Mouse (Mus musculus): ENCODE results near the gene Phospho1. TPM values are rescaled to one million over a fixed set of nuclear protein-coding genes. Genes with fewer than 3 reads are reported as not detected.

The Phospho1 gene
- polyA plus RNA-seq, 1 experiment from 2014 or later = 2.1 TPM

GRCm38 (mm10) chr11:95842074-95842681 lies 17.9 kb downstream of the Phospho1 start, which contains the start of gene Abi3:
TSS of gene Abi3 (minus strand) at chr11:95842476.
- TF ChIP-seq CTCF (IDR thresholded peaks at IDR 0.05) = no peak
- no peak for DNase-seq (ENCODE audit: low read depth, low spot score)
- ChIA-PET CTCF (no interaction called here), POLR2A (interaction anchor here (1.2 kb wide), 1 partner anchor 11 kb away, joined by 4 read pairs; no protein-coding TSS in a partner anchor)
- H3K27me3 ChIP-seq = no peaks in the 10 kb centered on the region
- ATAC-seq = no peak
- in situ Hi-C loops (cut with MboI; ENCODE audit: low pct_unique_long_range_greater_than_20kb) = no loop called here

GRCm38 (mm10) chr11:95842953-95843352 lies 18.7 kb downstream of the Phospho1 start:
- TF ChIP-seq CTCF (IDR thresholded peaks at IDR 0.05) = no peak
- no peak for DNase-seq (ENCODE audit: low read depth, low spot score)
- no peak for ATAC-seq
- CTCF ChIA-PET = no interaction called here
- no peaks in the 10 kb centered on the region for H3K27me3 ChIP-seq
- POLR2A ChIA-PET = interaction anchor here (1.2 kb wide), 1 partner anchor 11 kb away, joined by 4 read pairs; no protein-coding TSS in a partner anchor
- in situ Hi-C loops (cut with MboI; ENCODE audit: low pct_unique_long_range_greater_than_20kb) = no loop called here

- no peak for ATAC-seq
- ChIA-PET CTCF (no interaction called here), POLR2A (interaction anchor here (0.6 to 1.2 kb wide), 4 partner anchors 10 to 52 kb away, joined by 3 to 5 read pairs (median 4); no protein-coding TSS in a partner anchor)
- no peak for DNase-seq (ENCODE audit: low read depth, low spot score)
- H3K27me3 ChIP-seq = no peaks in the 10 kb centered on the region
- TF ChIP-seq CTCF (IDR thresholded peaks at IDR 0.05) = no peak
- in situ Hi-C loops (cut with MboI; ENCODE audit: low pct_unique_long_range_greater_than_20kb) = no loop called here
These were observed 19.2 kb downstream of the Phospho1 start for GRCm38 (mm10) chr11:95843421-95843950.

- no peak for DNase-seq (ENCODE audit: low read depth, low spot score)
- no peak for ATAC-seq
- ChIA-PET POLR2A (no interaction called here), CTCF (interaction anchor here (0.7 kb wide), 1 partner anchor 9 kb away, joined by 3 read pairs; no protein-coding TSS in a partner anchor)
- no peaks in the 10 kb centered on the region for H3K27me3 ChIP-seq
- no peak for TF ChIP-seq CTCF (IDR thresholded peaks at IDR 0.05)
- in situ Hi-C loops (cut with MboI; ENCODE audit: low pct_unique_long_range_greater_than_20kb) = no loop called here
These were observed 20.6 kb downstream of the Phospho1 start for GRCm38 (mm10) chr11:95844935-95845334.

GRCm38 (mm10) chr11:95850898-95851297 lies 26.6 kb downstream of the Phospho1 start:
- ATAC-seq (no peak), DNase-seq (ENCODE audit: low read depth, low spot score) (no peak)
- ChIA-PET CTCF (interaction anchor here (0.8 kb wide), 1 partner anchor 18 kb away, joined by 3 read pairs; no protein-coding TSS in a partner anchor), POLR2A (no interaction called here)
- no peaks in the 10 kb centered on the region for H3K27me3 ChIP-seq
- in situ Hi-C loops (cut with MboI; ENCODE audit: low pct_unique_long_range_greater_than_20kb) = no loop called here
- no peak for TF ChIP-seq CTCF (IDR thresholded peaks at IDR 0.05)

- H3K27me3 ChIP-seq = no peaks in the 10 kb centered on the region
- no peak for ATAC-seq
- TF ChIP-seq CTCF (IDR thresholded peaks at IDR 0.05) = peak; percentile 86
- in situ Hi-C loops (cut with MboI; ENCODE audit: low pct_unique_long_range_greater_than_20kb) = no loop called here
- peak; percentile 12 for DNase-seq (ENCODE audit: low read depth, low spot score)
- CTCF ChIA-PET = interaction anchor here (0.7 to 1.8 kb wide), 5 partner anchors 8 to 181 kb away, joined by 3 to 5 read pairs (median 4); partner anchors contain the start of gene Snf8
- POLR2A ChIA-PET = interaction anchor here (1.1 kb wide), 1 partner anchor 11 kb away, joined by 4 read pairs; no protein-coding TSS in a partner anchor
These were observed 29.4 kb downstream of the Phospho1 start for GRCm38 (mm10) chr11:95853684-95854083.

- no peaks in the 10 kb centered on the region for H3K27me3 ChIP-seq
- CTCF ChIA-PET = no interaction called here
- TF ChIP-seq CTCF (IDR thresholded peaks at IDR 0.05) = no peak
- POLR2A ChIA-PET = no interaction called here
- ATAC-seq = no peak
- DNase-seq (ENCODE audit: low read depth, low spot score) = no peak
- in situ Hi-C loops (cut with MboI; ENCODE audit: low pct_unique_long_range_greater_than_20kb) = no loop called here
These were observed 33.0 kb downstream of the Phospho1 start for GRCm38 (mm10) chr11:95857306-95857705.

- in situ Hi-C loops (cut with MboI; ENCODE audit: low pct_unique_long_range_greater_than_20kb) = no loop called here
- DNase-seq (ENCODE audit: low read depth, low spot score) = no peak
- ChIA-PET CTCF (no interaction called here), POLR2A (no interaction called here)
- no peak for ATAC-seq
- no peaks in the 10 kb centered on the region for H3K27me3 ChIP-seq
- no peak for TF ChIP-seq CTCF (IDR thresholded peaks at IDR 0.05)
These were observed 33.6 kb downstream of the Phospho1 start for GRCm38 (mm10) chr11:95857716-95858527.

- H3K27me3 ChIP-seq = no peaks in the 10 kb centered on the region
- TF ChIP-seq CTCF (IDR thresholded peaks at IDR 0.05) = no peak
- ATAC-seq (peak; percentile 95), DNase-seq (ENCODE audit: low read depth, low spot score) (peak; percentile 87)
- POLR2A ChIA-PET = interaction anchor here (0.7 kb wide), 1 partner anchor 281 kb away, joined by 3 read pairs; no protein-coding TSS in a partner anchor
- CTCF ChIA-PET = no interaction called here
- in situ Hi-C loops (cut with MboI; ENCODE audit: low pct_unique_long_range_greater_than_20kb) = no loop called here
These were observed 34.5 kb downstream of the Phospho1 start for GRCm38 (mm10) chr11:95858528-95859467.

GRCm38 (mm10) chr11:95859468-95859855 lies 35.2 kb downstream of the Phospho1 start:
- no peaks in the 10 kb centered on the region for H3K27me3 ChIP-seq
- ChIA-PET CTCF (no interaction called here), POLR2A (no interaction called here)
- TF ChIP-seq CTCF (IDR thresholded peaks at IDR 0.05) = no peak
- DNase-seq (ENCODE audit: low read depth, low spot score) (peak; percentile 13), ATAC-seq (peak; percentile 41)
- in situ Hi-C loops (cut with MboI; ENCODE audit: low pct_unique_long_range_greater_than_20kb) = no loop called here
